Mouse (Mus musculus): Measurements from ENCODE around the gene Cacna2d3. TPM values are rescaled to one million over a fixed set of nuclear protein-coding genes. Genes with fewer than 3 reads are reported as not detected.

Gene Cacna2d3
- total RNA-seq, 1 experiment = 0.40 TPM

DNA sequence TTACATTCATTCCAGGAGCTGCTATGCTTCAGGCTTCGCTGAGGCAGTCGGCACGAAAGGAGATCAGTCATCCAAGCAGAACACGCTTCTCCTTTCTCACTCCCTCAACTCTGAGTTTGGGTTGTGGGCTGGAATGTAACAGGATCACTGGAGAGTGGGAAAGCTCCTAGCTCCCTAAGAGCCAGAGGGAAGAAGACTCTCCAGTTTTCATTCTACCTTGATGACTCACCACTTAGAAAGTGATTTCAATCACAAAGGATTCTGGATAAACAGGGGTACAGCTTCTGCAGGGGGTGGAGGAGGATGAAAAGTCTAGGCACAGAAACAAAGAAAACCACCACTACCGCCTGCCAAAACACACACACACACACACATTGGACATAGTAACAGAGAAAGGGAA lies 760.3 kb downstream of the Cacna2d3 start:
- no peak overlapping the region for H3K27ac ChIP-seq (ENCODE audit: insufficient read depth, low read depth, low read length, poor library complexity, severe bottlenecking)
- no peak; the same call in 1 of the 2 replicates for TF ChIP-seq CHD2 (IDR thresholded peaks at IDR 0.05; ENCODE audit: low read depth, low read length)
- no peak for TF ChIP-seq HCFC1 (IDR thresholded peaks at IDR 0.05; ENCODE audit: borderline replicate concordance, insufficient read depth, low read length)
- TF ChIP-seq ZC3H11A (IDR thresholded peaks at IDR 0.05; ENCODE audit: borderline replicate concordance, low read depth, low read length) = no peak
- no peak for TF ChIP-seq ZNF384 (IDR thresholded peaks at IDR 0.05; ENCODE audit: low read depth, low read length)
- TF ChIP-seq MAFK (IDR thresholded peaks at IDR 0.05; ENCODE audit: insufficient read depth, low read depth, low read length) = no peak
- H3K36me3 ChIP-seq (ENCODE audit: control insufficient read depth, insufficient read depth, low read length, poor library complexity, severe bottlenecking) = no peaks in the 10 kb centered on the region
- H3K9me3 ChIP-seq (ENCODE audit: control insufficient read depth, insufficient read depth, low read depth, low read length) = no peaks in the 10 kb centered on the region
- peak; percentile 15 for DNase-seq (ENCODE audit: low read depth, low spot score)
- H3K4me3 ChIP-seq (ENCODE audit: insufficient read depth in 1 of 2, low read depth in 1 of 2, low read length in 2 of 2, poor library complexity in 1 of 2, severe bottlenecking in 1 of 2) = no peak overlapping the region
- peaks cover 0 to 10% of the 10 kb centered on the region in 2 experiments; a peak in 3 of 4 replicates for H3K4me1 ChIP-seq (ENCODE audit: control insufficient read depth in 2 of 2, insufficient read depth in 2 of 2, low read length in 2 of 2, poor library complexity in 1 of 2)
- in situ Hi-C loops (cut with MboI; ENCODE audit: low sequenced_read_pairs in 2 of 2, unreplicated experiment in 2 of 2) = no loop called here
- no peak overlapping the region for H3K9ac ChIP-seq (ENCODE audit: insufficient read depth, low read depth, low read length, poor library complexity, severe bottlenecking)

DNA sequence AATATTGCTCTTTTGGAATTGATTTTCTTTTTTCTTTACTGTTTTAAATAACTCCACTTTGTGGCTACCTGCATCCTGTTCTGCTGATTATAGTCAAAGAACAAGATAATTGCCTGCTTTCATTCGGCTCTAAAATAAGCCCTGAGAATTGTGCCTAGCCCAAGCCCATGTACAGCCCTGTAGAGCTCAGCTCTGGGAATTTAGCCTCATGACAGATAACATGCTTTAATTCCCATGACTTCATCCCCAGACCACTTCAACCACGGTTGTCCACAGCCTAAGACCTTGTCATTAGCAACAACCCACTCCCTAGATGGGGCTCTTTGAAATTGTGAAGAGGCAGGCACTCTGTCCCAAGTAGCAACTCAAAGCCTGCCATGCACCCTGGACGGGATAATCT lies 762.6 kb downstream of the Cacna2d3 start:
- TF ChIP-seq HCFC1 (IDR thresholded peaks at IDR 0.05; ENCODE audit: borderline replicate concordance, insufficient read depth, low read length) (no peak), MAFK (IDR thresholded peaks at IDR 0.05; ENCODE audit: insufficient read depth, low read depth, low read length) (no peak), ZNF384 (IDR thresholded peaks at IDR 0.05; ENCODE audit: low read depth, low read length) (no peak), ZC3H11A (IDR thresholded peaks at IDR 0.05; ENCODE audit: borderline replicate concordance, low read depth, low read length) (no peak), CHD2 (IDR thresholded peaks at IDR 0.05; ENCODE audit: low read depth, low read length) (no peak)
- no peak for DNase-seq (ENCODE audit: low read depth, low spot score)
- in situ Hi-C loops (cut with MboI; ENCODE audit: low sequenced_read_pairs in 2 of 2, unreplicated experiment in 2 of 2) = no loop called here
- no peaks in the 10 kb centered on the region for H3K36me3 ChIP-seq (ENCODE audit: control insufficient read depth, insufficient read depth, low read length, poor library complexity, severe bottlenecking)
- peaks cover 2 to 10% of the 10 kb centered on the region in 2 experiments; a peak in 3 of 4 replicates for H3K4me1 ChIP-seq (ENCODE audit: control insufficient read depth in 2 of 2, insufficient read depth in 2 of 2, low read length in 2 of 2, poor library complexity in 1 of 2)
- no peaks in the 10 kb centered on the region for H3K9me3 ChIP-seq (ENCODE audit: control insufficient read depth, insufficient read depth, low read depth, low read length)
- H3K4me3 ChIP-seq (ENCODE audit: insufficient read depth in 1 of 2, low read depth in 1 of 2, low read length in 2 of 2, poor library complexity in 1 of 2, severe bottlenecking in 1 of 2) = no peak overlapping the region
- no peak overlapping the region for H3K9ac ChIP-seq (ENCODE audit: insufficient read depth, low read depth, low read length, poor library complexity, severe bottlenecking)
- no peak overlapping the region for H3K27ac ChIP-seq (ENCODE audit: insufficient read depth, low read depth, low read length, poor library complexity, severe bottlenecking)

DNA sequence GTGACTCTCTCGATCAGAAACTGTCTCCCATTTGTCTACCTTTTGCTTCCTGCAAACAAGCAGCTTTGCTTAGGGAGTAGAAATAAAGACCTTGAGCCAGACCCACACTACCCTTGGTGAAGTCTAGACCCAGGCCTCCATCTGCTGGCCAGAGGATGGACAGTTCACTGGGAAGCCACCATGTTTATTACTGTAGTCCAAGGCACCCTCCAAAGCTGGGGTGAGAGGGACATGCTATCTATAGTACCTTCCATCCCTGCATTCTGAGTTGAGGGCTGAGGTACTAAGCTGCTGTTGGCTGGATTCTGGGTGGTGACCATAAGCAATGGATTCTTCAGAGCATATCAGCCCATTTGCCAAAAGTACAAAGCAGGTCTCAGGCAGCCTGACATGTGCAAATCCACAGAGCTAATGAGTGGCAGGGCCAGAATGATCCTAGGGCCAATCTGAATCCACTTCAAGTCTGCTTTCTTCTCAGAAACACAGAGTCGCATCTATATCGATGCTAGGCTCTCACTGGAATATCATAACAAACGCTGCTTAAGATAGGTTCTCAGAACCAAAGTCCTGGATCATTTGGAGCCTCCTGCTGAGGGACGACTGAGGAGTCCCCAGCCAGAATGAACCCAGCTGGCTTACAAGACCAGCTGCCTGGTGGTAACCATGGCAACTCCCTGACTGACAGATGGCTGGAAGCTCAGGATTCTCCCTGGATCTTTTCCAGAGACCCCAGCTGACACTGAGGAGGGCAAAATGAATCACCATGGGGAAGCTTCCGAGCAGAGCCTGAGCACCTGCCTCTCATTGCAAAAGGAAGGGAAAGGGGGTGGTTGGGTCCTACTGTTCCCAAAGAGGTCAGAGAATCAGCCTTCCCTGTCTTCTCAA lies 763.3 kb downstream of the Cacna2d3 start:
- DNase-seq (ENCODE audit: low read depth, low spot score) = no peak
- Histone ChIP-seq H3K4me3 (ENCODE audit: insufficient read depth in 1 of 2, low read depth in 1 of 2, low read length in 2 of 2, poor library complexity in 1 of 2, severe bottlenecking in 1 of 2) (no peak overlapping the region), H3K27ac (ENCODE audit: insufficient read depth, low read depth, low read length, poor library complexity, severe bottlenecking) (no peak overlapping the region), H3K9ac (ENCODE audit: insufficient read depth, low read depth, low read length, poor library complexity, severe bottlenecking) (no peak overlapping the region), H3K9me3 (ENCODE audit: control insufficient read depth, insufficient read depth, low read depth, low read length) (no peaks in the 10 kb centered on the region), H3K36me3 (ENCODE audit: control insufficient read depth, insufficient read depth, low read length, poor library complexity, severe bottlenecking) (no peaks in the 10 kb centered on the region), H3K4me1 (ENCODE audit: control insufficient read depth in 2 of 2, insufficient read depth in 2 of 2, low read length in 2 of 2, poor library complexity in 1 of 2) (peaks cover 2 to 10% of the 10 kb centered on the region in 2 experiments; a peak in 3 of 4 replicates)
- in situ Hi-C loops (cut with MboI; ENCODE audit: low sequenced_read_pairs in 2 of 2, unreplicated experiment in 2 of 2) = no loop called here
- TF ChIP-seq ZC3H11A (IDR thresholded peaks at IDR 0.05; ENCODE audit: borderline replicate concordance, low read depth, low read length) = no peak
- TF ChIP-seq ZNF384 (IDR thresholded peaks at IDR 0.05; ENCODE audit: low read depth, low read length) = no peak
- no peak for TF ChIP-seq HCFC1 (IDR thresholded peaks at IDR 0.05; ENCODE audit: borderline replicate concordance, insufficient read depth, low read length)

DNA sequence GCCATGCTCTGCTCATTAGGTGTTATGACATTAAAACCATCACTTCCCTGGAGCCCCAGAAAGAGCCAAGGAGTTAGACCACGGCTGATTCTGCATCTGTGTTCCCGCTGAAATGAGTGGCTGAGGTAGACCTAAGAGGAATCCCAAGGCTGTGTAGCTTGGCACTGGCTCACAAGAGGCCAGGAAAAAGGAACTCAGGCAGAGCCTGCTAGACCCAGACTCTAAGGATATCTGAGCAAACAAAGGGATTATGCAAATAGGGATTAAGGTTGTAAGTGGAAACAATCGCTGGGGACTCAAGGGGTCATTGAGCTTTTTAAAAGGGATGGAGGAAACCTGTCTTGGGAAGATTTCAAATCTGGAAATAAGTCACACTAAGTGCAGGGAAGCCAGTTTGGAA lies 766.5 kb downstream of the Cacna2d3 start:
- Histone ChIP-seq H3K9ac (ENCODE audit: insufficient read depth, low read depth, low read length, poor library complexity, severe bottlenecking) (no peak overlapping the region), H3K4me1 (ENCODE audit: control insufficient read depth in 2 of 2, insufficient read depth in 2 of 2, low read length in 2 of 2, poor library complexity in 1 of 2) (peaks cover 2% of the 10 kb centered on the region in 2 experiments; a peak in 2 of 4 replicates), H3K27ac (ENCODE audit: insufficient read depth, low read depth, low read length, poor library complexity, severe bottlenecking) (no peak overlapping the region), H3K4me3 (ENCODE audit: insufficient read depth in 1 of 2, low read depth in 1 of 2, low read length in 2 of 2, poor library complexity in 1 of 2, severe bottlenecking in 1 of 2) (no peak overlapping the region), H3K36me3 (ENCODE audit: control insufficient read depth, insufficient read depth, low read length, poor library complexity, severe bottlenecking) (no peaks in the 10 kb centered on the region), H3K9me3 (ENCODE audit: control insufficient read depth, insufficient read depth, low read depth, low read length) (no peaks in the 10 kb centered on the region)
- in situ Hi-C loops (cut with MboI; ENCODE audit: low sequenced_read_pairs in 2 of 2, unreplicated experiment in 2 of 2) = no loop called here
- TF ChIP-seq ZNF384 (IDR thresholded peaks at IDR 0.05; ENCODE audit: low read depth, low read length) (no peak), ZC3H11A (IDR thresholded peaks at IDR 0.05; ENCODE audit: borderline replicate concordance, low read depth, low read length) (no peak), CHD2 (IDR thresholded peaks at IDR 0.05; ENCODE audit: low read depth, low read length) (no peak), MAFK (IDR thresholded peaks at IDR 0.05; ENCODE audit: insufficient read depth, low read depth, low read length) (no peak), HCFC1 (IDR thresholded peaks at IDR 0.05; ENCODE audit: borderline replicate concordance, insufficient read depth, low read length) (no peak)
- no peak for DNase-seq (ENCODE audit: low read depth, low spot score)

All from ES-E14 (cell line).